Mouse (Mus musculus): ENCODE results near the gene Actn4. TPM values are rescaled to one million over a fixed set of nuclear protein-coding genes. Genes with fewer than 3 reads are reported as not detected.

The Actn4 gene
- total and polyA plus RNA-seq, 2 experiments from 2014 or later, result 120 to 171 TPM

- Histone ChIP-seq H3K27ac (ENCODE audit: low read depth) (peak overlapping the region; percentile 97), H3K4me3 (ENCODE audit: low read depth, low read length) (no peak overlapping the region), H3K4me1 (ENCODE audit: control insufficient read depth, insufficient read depth) (peaks cover 95% of the 10 kb centered on the region), H3K27me3 (ENCODE audit: control insufficient read depth, insufficient read depth, low read length) (no peaks in the 10 kb centered on the region), H3K9ac (replicated peaks; ENCODE audit: low read depth, low read length) (no peak overlapping the region), H3K4me2 (ENCODE audit: low read depth, low read length) (no peak overlapping the region), H3K36me3 (replicated peaks; ENCODE audit: control insufficient read depth, insufficient read depth, low read length) (peaks cover 21% of the 10 kb centered on the region), H3K9me3 (replicated peaks; ENCODE audit: control insufficient read depth, low read length) (no peaks in the 10 kb centered on the region)
- WGBS, result 40% methylated on average over 8 of the region's 8 CpGs
- TF ChIP-seq EP300 (IDR thresholded peaks at IDR 0.05; ENCODE audit: low read depth), result no peak
- ATAC-seq (ENCODE audit: insufficient read depth, low read depth) (no peak), DNase-seq (ENCODE audit: low spot score) (no peak)
Observed at GRCm38 (mm10) chr7:28921722-28922465, 40.2 kb downstream of the Actn4 start.

- no peak overlapping the region for H3K4me2 ChIP-seq (ENCODE audit: low read depth, low read length)
- ATAC-seq (ENCODE audit: insufficient read depth, low read depth) (no peak), DNase-seq (ENCODE audit: low spot score) (no peak)
- no peak overlapping the region for H3K9ac ChIP-seq (replicated peaks; ENCODE audit: low read depth, low read length)
- peaks cover 28% of the 10 kb centered on the region for H3K36me3 ChIP-seq (replicated peaks; ENCODE audit: control insufficient read depth, insufficient read depth, low read length)
- 27% methylated on average over 3 of the region's 3 CpGs for WGBS
- H3K4me3 ChIP-seq (ENCODE audit: low read depth, low read length), result no peak overlapping the region
- no peak for TF ChIP-seq EP300 (IDR thresholded peaks at IDR 0.05; ENCODE audit: low read depth)
- no peak for TF ChIP-seq CTCF (IDR thresholded peaks at IDR 0.05; ENCODE audit: low read depth)
- no peaks in the 10 kb centered on the region for H3K27me3 ChIP-seq (ENCODE audit: control insufficient read depth, insufficient read depth, low read length)
- H3K4me1 ChIP-seq (ENCODE audit: control insufficient read depth, insufficient read depth), result peaks cover 91% of the 10 kb centered on the region
- H3K9me3 ChIP-seq (replicated peaks; ENCODE audit: control insufficient read depth, low read length), result no peaks in the 10 kb centered on the region
- H3K27ac ChIP-seq (ENCODE audit: low read depth), result peak overlapping the region; percentile 97
Observed at GRCm38 (mm10) chr7:28921178-28921577, 41.0 kb downstream of the Actn4 start.

- ATAC-seq (ENCODE audit: insufficient read depth, low read depth) (peak; percentile 85), DNase-seq (ENCODE audit: low spot score) (peak; percentile 92)
- Histone ChIP-seq H3K4me3 (ENCODE audit: low read depth, low read length) (no peak overlapping the region), H3K4me1 (ENCODE audit: control insufficient read depth, insufficient read depth) (peaks cover 77% of the 10 kb centered on the region), H3K9me3 (replicated peaks; ENCODE audit: control insufficient read depth, low read length) (no peaks in the 10 kb centered on the region), H3K27ac (ENCODE audit: low read depth) (peak overlapping the region; percentile 97), H3K27me3 (ENCODE audit: control insufficient read depth, insufficient read depth, low read length) (no peaks in the 10 kb centered on the region), H3K9ac (replicated peaks; ENCODE audit: low read depth, low read length) (peak overlapping the region; percentile 34; the same call in 1 of the 2 replicates), H3K36me3 (replicated peaks; ENCODE audit: control insufficient read depth, insufficient read depth, low read length) (peaks cover 42% of the 10 kb centered on the region), H3K4me2 (ENCODE audit: low read depth, low read length) (no peak overlapping the region)
- TF ChIP-seq EP300 (IDR thresholded peaks at IDR 0.05; ENCODE audit: low read depth), result peak; percentile 93
- TF ChIP-seq CTCF (IDR thresholded peaks at IDR 0.05; ENCODE audit: low read depth), result no peak
- 5% methylated on average over 6 of the region's 6 CpGs for WGBS
Observed at GRCm38 (mm10) chr7:28919815-28920214, 42.3 kb downstream of the Actn4 start.

DNA sequence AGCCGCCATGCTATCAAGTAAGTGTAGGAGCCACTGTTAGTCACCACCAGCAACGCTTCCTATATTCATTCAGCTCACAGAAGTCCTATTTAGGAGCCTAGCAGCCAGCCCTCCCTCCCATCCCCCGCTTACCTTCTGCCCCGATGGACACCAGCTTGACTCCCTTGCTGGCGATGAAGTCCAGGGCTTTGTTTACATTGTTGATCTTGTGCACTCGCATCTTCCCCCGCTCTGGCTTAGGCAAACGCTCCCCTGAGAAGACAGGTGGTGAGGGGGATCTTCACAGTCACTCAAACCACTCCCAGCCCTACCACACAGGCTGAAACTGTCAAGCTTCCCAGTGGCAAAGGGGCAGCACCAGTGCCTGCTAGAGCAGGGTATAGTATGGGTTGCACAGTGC is 43.6 kb downstream of the Actn4 start:
- no peak for DNase-seq (ENCODE audit: low spot score)
- peaks cover 54% of the 10 kb centered on the region for H3K36me3 ChIP-seq (replicated peaks; ENCODE audit: control insufficient read depth, insufficient read depth, low read length)
- H3K9me3 ChIP-seq (replicated peaks; ENCODE audit: control insufficient read depth, low read length), result no peaks in the 10 kb centered on the region
- no peak overlapping the region for H3K4me3 ChIP-seq (ENCODE audit: low read depth, low read length)
- 68% methylated on average over 8 of the region's 8 CpGs for WGBS
- no peak overlapping the region for H3K9ac ChIP-seq (replicated peaks; ENCODE audit: low read depth, low read length)
- H3K27me3 ChIP-seq (ENCODE audit: control insufficient read depth, insufficient read depth, low read length), result no peaks in the 10 kb centered on the region
- H3K4me1 ChIP-seq (ENCODE audit: control insufficient read depth, insufficient read depth), result peaks cover 64% of the 10 kb centered on the region
- TF ChIP-seq EP300 (IDR thresholded peaks at IDR 0.05; ENCODE audit: low read depth), result no peak
- no peak for TF ChIP-seq CTCF (IDR thresholded peaks at IDR 0.05; ENCODE audit: low read depth)
- no peak overlapping the region for H3K4me2 ChIP-seq (ENCODE audit: low read depth, low read length)
- no peak for ATAC-seq (ENCODE audit: insufficient read depth, low read depth)
- peak overlapping the region; percentile 97 for H3K27ac ChIP-seq (ENCODE audit: low read depth)

DNA sequence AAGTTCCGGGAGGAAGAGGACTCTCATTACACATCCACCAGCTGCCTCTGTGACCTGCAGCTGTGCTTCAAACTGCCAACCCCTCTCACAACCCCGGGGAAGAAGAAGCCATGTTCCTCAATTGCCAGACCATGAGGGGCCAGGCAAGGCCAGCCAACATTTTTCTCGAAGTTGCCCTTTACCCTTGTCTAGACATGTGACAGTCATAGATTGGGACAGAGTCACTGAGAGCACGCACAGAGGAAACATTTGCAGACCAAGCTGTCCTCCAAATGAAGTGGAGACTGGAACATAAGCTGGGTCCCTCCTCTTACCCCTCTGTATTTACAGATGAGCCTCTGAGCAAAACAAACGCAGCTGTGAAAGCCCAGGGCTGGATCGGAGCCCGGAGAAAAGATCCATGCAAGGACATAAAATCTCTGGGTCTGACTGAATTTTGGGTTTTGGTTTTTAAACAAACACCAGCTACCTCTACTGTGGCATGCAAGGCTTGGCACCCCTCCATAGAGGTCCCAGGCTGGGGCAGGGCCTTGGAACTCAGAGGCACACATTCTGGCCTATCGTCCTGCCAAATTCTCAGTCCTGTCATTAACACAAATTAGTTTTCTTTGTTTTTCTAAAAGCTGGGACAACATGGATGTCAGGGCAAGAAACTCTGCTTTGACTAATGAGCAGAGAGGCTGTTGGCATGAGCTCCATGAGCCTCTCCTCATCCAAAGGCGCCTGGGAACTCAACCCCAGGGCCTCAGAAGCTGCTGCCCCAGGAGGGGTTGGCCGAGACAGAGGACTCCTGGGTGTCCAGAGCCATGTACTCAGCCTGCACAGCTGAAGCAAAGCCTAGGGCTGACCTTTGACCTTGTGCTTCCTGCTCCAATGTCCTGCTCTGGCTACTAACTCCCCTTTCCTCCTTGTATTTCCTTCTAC is 44.4 kb downstream of the Actn4 start:
- ATAC-seq (ENCODE audit: insufficient read depth, low read depth) (no peak), DNase-seq (ENCODE audit: low spot score) (no peak)
- no peak overlapping the region for H3K4me3 ChIP-seq (ENCODE audit: low read depth, low read length)
- no peak overlapping the region for H3K4me2 ChIP-seq (ENCODE audit: low read depth, low read length)
- no peaks in the 10 kb centered on the region for H3K27me3 ChIP-seq (ENCODE audit: control insufficient read depth, insufficient read depth, low read length)
- 54% methylated on average over 10 of the region's 10 CpGs for WGBS
- peak overlapping the region; percentile 97 for H3K27ac ChIP-seq (ENCODE audit: low read depth)
- TF ChIP-seq CTCF (IDR thresholded peaks at IDR 0.05; ENCODE audit: low read depth) (no peak), EP300 (IDR thresholded peaks at IDR 0.05; ENCODE audit: low read depth) (no peak)
- peaks cover 56% of the 10 kb centered on the region for H3K4me1 ChIP-seq (ENCODE audit: control insufficient read depth, insufficient read depth)
- no peak overlapping the region for H3K9ac ChIP-seq (replicated peaks; ENCODE audit: low read depth, low read length)
- peaks cover 62% of the 10 kb centered on the region for H3K36me3 ChIP-seq (replicated peaks; ENCODE audit: control insufficient read depth, insufficient read depth, low read length)
- H3K9me3 ChIP-seq (replicated peaks; ENCODE audit: control insufficient read depth, low read length), result no peaks in the 10 kb centered on the region

Measured in heart, postnatal 0 days (tissue).